Mouse (Mus musculus) lung, postnatal 36 days (tissue): Measurements from ENCODE around the gene Pard6a.
A peak's percentile ranks its signal among the peaks of the same experiment; 100 is the strongest.

Experiments used
- DNase-seq: peaks from one replicate; pipeline ENCODE4 v3.0.0; 2022; ENCODE audit warnings: mixed read lengths

The Pard6a gene

GRCm38 (mm10) chr8:105702731-105703415 is 1.9 kb downstream of the Pard6a start:
- no peak for DNase-seq

- no peak for DNase-seq
Measured at GRCm38 (mm10) chr8:105704146-105704812, 3.3 kb downstream of the Pard6a start.

- no peak for DNase-seq
Measured at GRCm38 (mm10) chr8:105704955-105705354, 4.0 kb downstream of the Pard6a start.

- DNase-seq: no peak
Measured at GRCm38 (mm10) chr8:105706426-105706825, 5.5 kb downstream of the Pard6a start.

GRCm38 (mm10) chr8:105707498-105708403 is 6.8 kb downstream of the Pard6a start, which contains the start of the genes 4933405L10Rik and Enkd1:
Gene 4933405L10Rik (plus strand): TSS chr8:105707655.
Gene Enkd1 (minus strand): TSS chr8:105708210.
- peak; percentile 95 for DNase-seq

- no peak for DNase-seq
Measured at GRCm38 (mm10) chr8:105708675-105709074, 7.7 kb downstream of the Pard6a start.

GRCm38 (mm10) chr8:105709317-105709716 is 8.4 kb downstream of the Pard6a start:
- DNase-seq: no peak

GRCm38 (mm10) chr8:105712286-105712685 is 11.3 kb downstream of the Pard6a start:
- no peak for DNase-seq

GRCm38 (mm10) chr8:105714139-105714538 is 13.2 kb downstream of the Pard6a start:
- peak; percentile 95 for DNase-seq

- DNase-seq: peak; percentile 48
Measured at GRCm38 (mm10) chr8:105715042-105715441, 14.1 kb downstream of the Pard6a start.

- no peak for DNase-seq
Measured at GRCm38 (mm10) chr8:105716302-105716945, 15.5 kb downstream of the Pard6a start.

- DNase-seq: no peak
Measured at GRCm38 (mm10) chr8:105719637-105720036, 18.7 kb downstream of the Pard6a start.

- no peak for DNase-seq
Measured at GRCm38 (mm10) chr8:105722861-105723260, 21.9 kb downstream of the Pard6a start.

GRCm38 (mm10) chr8:105725726-105726125 is 24.8 kb downstream of the Pard6a start:
- DNase-seq: no peak

- DNase-seq: peak; percentile 88
Measured at GRCm38 (mm10) chr8:105727397-105728124, 26.6 kb downstream of the Pard6a start.

- no peak for DNase-seq
Measured at GRCm38 (mm10) chr8:105732186-105732585, 31.2 kb downstream of the Pard6a start.

- no peak for DNase-seq
Measured at GRCm38 (mm10) chr8:105739216-105739615, 38.3 kb downstream of the Pard6a start.

GRCm38 (mm10) chr8:105743301-105743700 is 42.4 kb downstream of the Pard6a start:
- DNase-seq: no peak

GRCm38 (mm10) chr8:105750606-105751005 is 49.7 kb downstream of the Pard6a start:
- peak; percentile 95 for DNase-seq
